Mouse (Mus musculus): Measurements from ENCODE around the gene Dkc1. TPM values are rescaled to one million over a fixed set of nuclear protein-coding genes. Genes with fewer than 3 reads are reported as not detected.

Gene Dkc1
- polyA plus RNA-seq, 1 experiment from 2014 or later, result 158 TPM

DNA sequence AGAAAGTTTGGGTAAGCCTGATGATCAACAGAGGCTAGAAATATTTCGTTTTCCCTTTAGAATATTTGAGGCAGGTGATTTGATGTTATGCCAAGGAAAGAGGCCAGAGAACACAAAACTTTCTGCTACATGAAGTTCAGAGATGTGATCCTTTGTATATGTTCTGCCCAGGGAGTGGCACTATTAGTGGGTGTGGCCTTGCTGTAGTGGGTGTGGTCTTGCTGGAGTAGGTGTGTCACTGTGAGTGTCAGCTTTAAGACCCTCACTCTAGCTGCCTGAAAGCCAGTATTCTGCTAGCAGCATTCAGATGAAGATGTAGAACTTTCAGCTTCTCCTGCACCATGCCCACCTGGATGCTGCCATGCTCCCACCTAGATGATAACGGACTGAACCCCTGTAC lies 54.6 kb downstream of the Dkc1 start:
- 75% methylated on average over 2 of the region's 2 CpGs for WGBS
- Histone ChIP-seq H3K36me3 (no peaks in the 10 kb centered on the region), H3K27me3 (no peaks in the 10 kb centered on the region), H3K4me2 (no peak overlapping the region), H3K9me3 (no peaks in the 10 kb centered on the region), H3K27ac (no peak overlapping the region), H3K4me3 (no peak overlapping the region), H3K4me1 (no peaks in the 10 kb centered on the region), H3K9ac (no peak overlapping the region)
- ATAC-seq (ENCODE audit: insufficient number of reproducible peaks, insufficient read depth, low FRiP score, low TSS enrichment, low read depth), result no peak

DNA sequence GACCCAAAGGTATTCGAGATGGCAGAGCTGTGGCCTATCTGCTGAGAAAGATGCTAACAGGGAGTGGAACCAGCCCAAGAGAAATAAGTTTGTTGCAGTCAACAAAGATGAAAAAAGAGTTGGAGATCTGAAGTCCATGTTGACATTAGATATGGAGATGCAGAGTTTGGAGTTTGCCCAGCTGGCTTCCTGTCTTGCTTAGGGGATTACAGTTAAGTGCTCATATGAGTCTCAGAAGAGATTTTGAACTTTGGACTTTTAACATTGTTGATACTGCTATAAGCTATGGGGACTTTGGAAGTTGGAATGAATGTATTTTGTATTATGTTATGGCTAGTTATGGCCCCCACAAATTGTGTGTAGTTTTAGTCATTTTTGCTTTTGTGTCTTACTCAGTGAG lies 56.6 kb downstream of the Dkc1 start:
- no peak for ATAC-seq (ENCODE audit: insufficient number of reproducible peaks, insufficient read depth, low FRiP score, low TSS enrichment, low read depth)
- Histone ChIP-seq H3K9ac (no peak overlapping the region), H3K27ac (no peak overlapping the region), H3K27me3 (no peaks in the 10 kb centered on the region), H3K36me3 (no peaks in the 10 kb centered on the region), H3K4me3 (no peak overlapping the region), H3K4me1 (no peaks in the 10 kb centered on the region), H3K9me3 (no peaks in the 10 kb centered on the region), H3K4me2 (no peak overlapping the region)
- 54% methylated on average over 1 of the region's 1 CpGs for WGBS

DNA sequence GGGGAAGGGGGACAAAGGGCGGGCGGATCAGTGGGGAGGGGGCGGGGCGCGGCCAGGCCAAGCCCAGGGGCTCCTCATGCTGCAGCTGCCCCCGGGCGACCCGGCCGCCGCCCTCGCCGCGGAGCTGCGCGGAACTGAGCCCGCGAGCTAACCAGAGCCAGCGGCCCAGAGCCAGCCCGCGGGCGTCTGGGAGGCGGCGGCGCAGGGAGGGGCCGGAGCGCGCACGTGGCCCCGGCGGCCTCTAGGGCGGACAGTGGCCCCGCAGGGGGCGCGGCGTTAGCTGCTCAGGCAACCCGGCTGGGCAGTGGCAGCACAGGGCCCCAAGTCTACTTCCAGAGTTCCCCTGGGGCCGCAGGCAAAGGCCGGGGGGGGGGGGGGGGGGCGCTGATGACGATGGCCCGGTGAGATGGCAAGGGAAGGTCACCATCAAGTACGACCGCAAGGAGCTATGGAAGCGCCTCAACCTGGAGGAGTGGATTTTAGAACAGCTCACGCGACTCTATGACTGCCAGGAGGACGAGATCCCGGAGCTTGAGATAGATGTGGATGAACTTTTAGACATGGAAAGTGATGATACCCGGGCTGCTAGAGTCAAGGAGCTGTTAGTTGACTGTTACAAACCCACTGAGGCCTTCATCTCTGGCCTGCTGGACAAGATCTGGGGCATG lies 60.1 kb downstream of the Dkc1 start:
- Histone ChIP-seq H3K27ac (no peak overlapping the region), H3K9ac (peak overlapping the region; percentile 69), H3K4me1 (no peaks in the 10 kb centered on the region), H3K9me3 (no peaks in the 10 kb centered on the region), H3K4me3 (peak overlapping the region; percentile 49), H3K27me3 (no peaks in the 10 kb centered on the region), H3K36me3 (no peaks in the 10 kb centered on the region), H3K4me2 (peak overlapping the region; percentile 62)
- 23% methylated on average over 37 of the region's 49 CpGs for WGBS
- ATAC-seq (ENCODE audit: insufficient number of reproducible peaks, insufficient read depth, low FRiP score, low TSS enrichment, low read depth), result no peak

Other genes starting within 250 kb of the Dkc1 start
- 1.5 and 2.0 TPM in 2 replicates for gene Gab3, start 10.4 kb upstream of the Dkc1 start, polyA plus RNA-seq (2015; fragmentation: Nextera tagmentation; extraction: Ambion mirVana)
- gene Mpp1, start 35.2 kb downstream of the Dkc1 start, polyA plus RNA-seq (2015; fragmentation: Nextera tagmentation; extraction: Ambion mirVana), result 50.2 and 52.9 TPM in 2 replicates
- not detected in 2 replicates for gene Smim9, start 67.9 kb downstream of the Dkc1 start, polyA plus RNA-seq (2015; fragmentation: Nextera tagmentation; extraction: Ambion mirVana)